Mouse (Mus musculus) layer of hippocampus, adult 9-10 months (tissue): ENCODE measurements at regions not wholly inside any gene's neighbourhood (a gene's known extent, or its start where the extent isn't known, plus 50 kb on each side); places are given as distances from the start of the nearest gene placed in this dataset.
"Not testable (repeated sequence)": the region's sequence is repeated elsewhere in the genome, so short reads cannot be mapped to it uniquely, and the experiment has no call there.

Experiments
- DNase-seq: peaks from one replicate; pipeline ENCODE4 v3.0.0; 2022; ENCODE audit warnings: low spot score

DNA sequence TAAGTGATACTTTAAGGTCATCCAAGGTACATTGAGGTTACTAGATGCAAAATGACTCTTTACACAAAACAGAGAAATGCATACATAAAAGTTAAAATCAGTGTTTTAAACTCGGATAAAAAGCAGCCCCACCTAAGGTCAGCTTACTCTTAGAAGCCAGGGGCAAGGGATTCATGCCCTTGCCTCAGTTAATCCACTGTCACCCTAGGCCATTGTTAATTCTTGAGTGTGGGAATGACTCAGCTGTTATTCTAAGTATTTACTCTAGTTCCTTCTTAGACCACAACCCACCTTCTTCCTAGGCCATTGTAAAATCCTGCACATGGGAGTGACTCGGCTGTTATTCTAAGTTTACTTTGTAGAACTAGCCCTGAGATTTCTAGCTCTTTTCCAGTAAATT lies 64.1 kb upstream of the Ces1h start:
- DNase-seq = not testable (repeated sequence)

DNA sequence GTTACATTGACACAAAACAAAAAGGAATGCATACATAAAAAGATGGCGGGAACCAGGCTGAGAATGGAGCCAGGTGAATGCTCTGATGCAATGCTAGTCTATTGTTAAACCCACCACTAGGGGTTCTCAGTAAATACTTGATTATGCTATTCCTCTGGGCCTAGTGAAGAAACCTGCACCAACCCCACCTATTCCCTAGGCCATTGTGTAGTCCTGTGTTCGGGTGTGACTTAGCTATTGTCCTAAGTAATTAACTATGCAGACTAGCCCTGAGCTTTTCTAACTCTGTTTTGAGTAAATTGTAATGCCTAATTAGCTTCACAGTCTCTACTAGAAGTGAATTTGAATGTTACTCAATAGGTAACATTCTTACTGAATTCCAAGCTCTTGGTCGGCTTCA lies 62.4 kb upstream of the Ces1h start:
- DNase-seq = no peak

DNA sequence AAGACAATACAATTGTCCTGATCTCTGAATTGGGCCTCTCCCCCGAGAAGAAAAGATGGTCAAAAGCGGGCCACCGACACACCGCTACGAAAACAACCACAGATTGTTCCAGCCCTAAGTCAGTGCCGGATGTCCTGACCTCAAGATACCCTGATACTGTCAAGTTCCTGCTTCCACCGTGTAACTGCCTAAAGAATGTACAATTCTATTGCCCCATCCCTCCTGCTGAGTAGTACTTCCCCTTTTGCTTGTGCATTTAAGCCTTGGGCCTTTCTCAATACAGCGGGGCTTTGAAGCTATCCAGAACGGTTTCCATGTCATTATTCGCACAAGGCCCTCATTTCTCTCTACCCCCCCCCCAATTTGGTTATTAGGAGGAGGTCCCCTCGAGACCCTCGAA lies 57.1 kb upstream of the Ces1h start:
- not testable (repeated sequence) for DNase-seq

DNA sequence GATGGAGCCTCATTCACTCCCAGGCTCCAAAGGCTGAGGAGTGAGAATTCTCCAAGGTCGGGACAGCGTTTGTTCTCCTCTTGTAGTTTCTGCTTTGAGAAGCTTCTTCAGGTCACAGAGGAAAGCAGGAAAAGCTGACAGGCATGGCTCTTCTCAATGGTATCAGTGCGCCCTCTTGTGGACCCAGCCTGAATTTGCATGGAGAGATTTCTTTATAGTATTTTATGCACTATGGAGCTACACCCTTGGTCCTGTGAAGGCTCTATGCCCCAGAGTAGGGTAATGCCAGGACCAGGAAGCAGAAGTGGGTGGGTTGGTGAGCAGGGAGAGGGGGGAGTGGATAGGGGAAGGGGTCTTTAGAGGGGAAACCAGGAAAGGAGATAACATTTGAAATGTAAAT lies 51.1 kb upstream of the Ces1h start:
- DNase-seq = peak; percentile 69
